Mouse (Mus musculus) MEL (cell line): ENCODE results near the gene Scn1b. TPM values are rescaled to one million over a fixed set of nuclear protein-coding genes. Genes with fewer than 3 reads are reported as not detected.
A peak's percentile ranks its signal among the peaks of the same experiment; 100 is the strongest.

Experiments used
- DNase-seq: peaks from one replicate; pipeline ENCODE4 v3.0.0; 2011; ENCODE audit warnings: low read depth, low spot score
- H3K27ac ChIP-seq: 2 replicates; pipeline ENCODE4 v1.5.1; 2012; ENCODE audit warnings: low read depth, mild to moderate bottlenecking, control low read depth, low read length, moderate library complexity; ENCODE audit not compliant: control insufficient read depth
- H3K27me3 ChIP-seq, 2 experiments: fragments of 150-350 bp in 1 of 2; sonication (generic) in 1 of 2; 2 replicates each; pipeline ENCODE4 v1.6.1; 2012; ENCODE audit warnings: low read length in 2 of 2, mild to moderate bottlenecking in 2 of 2, improper control_type of control experiment in 1 of 2, moderate library complexity in 1 of 2; ENCODE audit not compliant: insufficient read depth in 2 of 2, control insufficient read depth in 1 of 2
- H3K36me3 ChIP-seq, 2 experiments: 2 replicates each; pipeline ENCODE4 v1.6.1; 2012 to 2014; ENCODE audit warnings: low read length in 2 of 2, improper control_type of control experiment in 1 of 2, inconsistent platforms in 1 of 2, mild to moderate bottlenecking in 1 of 2; ENCODE audit not compliant: insufficient read depth in 2 of 2, control insufficient read depth in 1 of 2
- H3K4me1 ChIP-seq, 2 experiments: fragments of 150-350 bp in 1 of 2; sonication (generic) in 1 of 2; 2 replicates each; pipeline ENCODE4 v1.6.1; 2012; ENCODE audit warnings: low read length in 2 of 2, improper control_type of control experiment in 1 of 2, mild to moderate bottlenecking in 1 of 2; ENCODE audit not compliant: insufficient read depth in 2 of 2, control insufficient read depth in 1 of 2
- H3K4me3 ChIP-seq, 2 experiments: fragments of 150-350 bp in 1 of 2; sonication (generic) in 1 of 2; 2 replicates each; pipeline ENCODE4 v1.5.1; 2012; ENCODE audit warnings: low read depth in 2 of 2, low read length in 2 of 2, mild to moderate bottlenecking in 2 of 2, moderate library complexity in 2 of 2, control low read depth in 1 of 2, improper control_type of control experiment in 1 of 2; ENCODE audit not compliant: control insufficient read depth in 1 of 2, insufficient read depth in 1 of 2
- H3K79me2 ChIP-seq: 2 replicates; pipeline ENCODE4 v1.6.1; 2012; ENCODE audit warnings: mild to moderate bottlenecking, low read length, moderate library complexity; ENCODE audit not compliant: control insufficient read depth, poor library complexity, insufficient read depth
- H3K9ac ChIP-seq: 2 replicates; pipeline ENCODE4 v1.6.1; 2012; ENCODE audit warnings: low read depth, mild to moderate bottlenecking, control low read depth, low read length, moderate library complexity; ENCODE audit not compliant: control insufficient read depth, poor library complexity, severe bottlenecking
- H3K9me3 ChIP-seq: fragments of 150-350 bp; sonication (generic); replicated peaks from 2 replicates; pipeline ENCODE4 v1.6.1; 2012; ENCODE audit warnings: mild to moderate bottlenecking, low read length, improper control_type of control experiment, moderate library complexity; ENCODE audit not compliant: insufficient read depth
- CTCF ChIP-seq, 3 experiments: IDR thresholded peaks in 2 of 3; conservative IDR thresholded peaks in 1 of 3; 2 replicates each; pipeline ENCODE4 v1.5.1; 2011 to 2012; ENCODE audit warnings: low read length in 3 of 3, low read depth in 2 of 3, mild to moderate bottlenecking in 2 of 3, improper control_type of control experiment in 1 of 3, inconsistent platforms in 1 of 3, mixed read lengths in 1 of 3, moderate library complexity in 1 of 3; ENCODE audit not compliant: control insufficient read depth in 1 of 3, insufficient read depth in 1 of 3, poor library complexity in 1 of 3, severe bottlenecking in 1 of 3
- E2F4 ChIP-seq: IDR thresholded peaks from 2 replicates; pipeline ENCODE4 v1.6.1; 2011; ENCODE audit warnings: low read depth, low read length, improper control_type of control experiment, borderline replicate concordance
- HCFC1 ChIP-seq: IDR thresholded peaks from 2 replicates; pipeline ENCODE4 v1.6.1; 2012; ENCODE audit warnings: low read depth, mild to moderate bottlenecking, inconsistent platforms, low read length, improper control_type of control experiment, moderate library complexity
- JUND ChIP-seq: IDR thresholded peaks from 2 replicates; pipeline ENCODE4 v1.6.1; 2011; ENCODE audit warnings: low read depth, mild to moderate bottlenecking, improper control_type of control experiment, low read length
- MAFK ChIP-seq: IDR thresholded peaks from 2 replicates; pipeline ENCODE4 v1.6.1; 2011; ENCODE audit warnings: low read depth, mild to moderate bottlenecking, low read length, improper control_type of control experiment, borderline replicate concordance
- RAD21 ChIP-seq: IDR thresholded peaks from 2 replicates; pipeline ENCODE4 v1.6.1; 2011; ENCODE audit warnings: mild to moderate bottlenecking, low read depth, low read length, improper control_type of control experiment
- SMC3 ChIP-seq: IDR thresholded peaks from 2 replicates; pipeline ENCODE4 v1.6.1; 2011; ENCODE audit warnings: low read depth, low read length, improper control_type of control experiment
- polyA plus RNA-seq, 2 experiments: library from polyadenylated mRNA; stranded (reverse) in 1 of 2; unstranded in 1 of 2; fragments of >175 nt in 1 of 2; fragments of >200 nt in 1 of 2; gene quantifications; 2 replicates each; pipeline versions ENCODE4 v1.2.1 to v1.2.4; 2012; ENCODE audit warnings: low replicate concordance in 2 of 2, low read depth in 1 of 2; ENCODE audit not compliant: insufficient read length in 2 of 2, insufficient read depth in 1 of 2, missing spikeins in 1 of 2
- total RNA-seq: library from RNA; depleted of rRNA; stranded (reverse); fragments of 300-350 nt; gene quantifications from 2 replicates; pipeline ENCODE4 v1.2.3, GENCODE M21; 2012

Scn1b gene
- total and polyA plus RNA-seq, 3 experiments: not detected

DNA sequence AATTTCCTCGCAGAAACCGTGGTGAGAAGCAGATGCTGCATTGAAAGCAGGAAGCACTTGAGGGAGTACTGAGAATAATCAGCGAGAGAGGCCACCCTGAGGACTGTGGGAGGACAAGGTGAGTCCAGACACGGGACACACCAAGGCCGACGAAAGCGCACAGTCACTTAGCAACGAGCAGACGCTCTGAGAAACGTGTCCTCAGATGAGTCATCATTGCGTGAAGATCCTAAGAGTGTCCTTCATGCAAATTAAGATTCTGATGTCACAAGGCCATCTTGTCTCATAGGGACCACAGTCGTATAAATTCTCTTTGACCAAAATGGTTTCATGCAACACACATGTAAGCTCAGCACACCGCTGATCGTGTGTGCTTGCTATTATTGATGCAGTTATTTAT is 26.0 kb downstream of the Scn1b start:
- H3K9me3 ChIP-seq: no peaks in the 10 kb centered on the region
- no peaks in the 10 kb centered on the region for H3K27me3 ChIP-seq
- no peak overlapping the region for H3K27ac ChIP-seq
- DNase-seq: peak; percentile 38
- no peaks in the 10 kb centered on the region for H3K36me3 ChIP-seq
- no peak overlapping the region for H3K4me3 ChIP-seq
- no peaks in the 10 kb centered on the region for H3K79me2 ChIP-seq
- TF ChIP-seq MAFK (no peak), JUND (no peak), HCFC1 (no peak), CTCF (IDR thresholded peaks at IDR 0.05 in 2 of 3, conservative IDR thresholded peaks at IDR 0.05 in 1 of 3; ENCODE audit: control insufficient read depth in 1 of 3, insufficient read depth in 1 of 3, low read depth in 2 of 3, low read length in 3 of 3, poor library complexity in 1 of 3, severe bottlenecking in 1 of 3) (no peak), RAD21 (no peak)
- TF ChIP-seq, all 39 proteins: peak for 0
- Histone ChIP-seq H3K9ac (no peak overlapping the region), H3K4me1 (0 out of 4 replicates have a peak, but pooled peaks cover 0 to 2% of the 10 kb centered on the region in 2 experiments)

DNA sequence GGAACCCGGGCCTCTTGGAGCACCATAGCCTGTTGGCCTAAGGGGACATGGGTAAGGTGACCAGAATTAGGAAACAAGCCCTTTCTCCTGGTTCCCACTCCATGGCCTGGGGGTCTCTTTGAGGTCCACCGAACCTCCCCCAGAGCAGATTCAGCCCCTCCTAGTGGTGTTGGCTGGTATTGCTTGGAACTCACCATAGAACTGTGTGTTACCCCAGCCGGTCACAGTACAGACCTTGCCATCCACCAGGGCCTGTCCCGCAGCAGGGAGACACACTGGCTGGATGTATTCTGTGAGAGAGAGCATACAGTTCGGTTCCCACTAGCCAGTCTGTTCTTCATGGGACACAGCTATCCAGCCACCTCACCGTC is 27.2 kb downstream of the Scn1b start:
- Histone ChIP-seq H3K27ac (no peak overlapping the region), H3K9ac (no peak overlapping the region), H3K79me2 (no peaks in the 10 kb centered on the region), H3K36me3 (no peaks in the 10 kb centered on the region), H3K27me3 (no peaks in the 10 kb centered on the region), H3K9me3 (no peaks in the 10 kb centered on the region), H3K4me3 (no peak overlapping the region), H3K4me1 (0 out of 4 replicates have a peak, but pooled peaks cover 0 to 2% of the 10 kb centered on the region in 2 experiments)
- no peak for DNase-seq
- peak; percentile 16 to 33 (median 27); a peak in 5 of 6 replicates for TF ChIP-seq CTCF (IDR thresholded peaks at IDR 0.05 in 2 of 3, conservative IDR thresholded peaks at IDR 0.05 in 1 of 3; ENCODE audit: control insufficient read depth in 1 of 3, insufficient read depth in 1 of 3, low read depth in 2 of 3, low read length in 3 of 3, poor library complexity in 1 of 3, severe bottlenecking in 1 of 3)
- TF ChIP-seq SMC3: no peak

DNA sequence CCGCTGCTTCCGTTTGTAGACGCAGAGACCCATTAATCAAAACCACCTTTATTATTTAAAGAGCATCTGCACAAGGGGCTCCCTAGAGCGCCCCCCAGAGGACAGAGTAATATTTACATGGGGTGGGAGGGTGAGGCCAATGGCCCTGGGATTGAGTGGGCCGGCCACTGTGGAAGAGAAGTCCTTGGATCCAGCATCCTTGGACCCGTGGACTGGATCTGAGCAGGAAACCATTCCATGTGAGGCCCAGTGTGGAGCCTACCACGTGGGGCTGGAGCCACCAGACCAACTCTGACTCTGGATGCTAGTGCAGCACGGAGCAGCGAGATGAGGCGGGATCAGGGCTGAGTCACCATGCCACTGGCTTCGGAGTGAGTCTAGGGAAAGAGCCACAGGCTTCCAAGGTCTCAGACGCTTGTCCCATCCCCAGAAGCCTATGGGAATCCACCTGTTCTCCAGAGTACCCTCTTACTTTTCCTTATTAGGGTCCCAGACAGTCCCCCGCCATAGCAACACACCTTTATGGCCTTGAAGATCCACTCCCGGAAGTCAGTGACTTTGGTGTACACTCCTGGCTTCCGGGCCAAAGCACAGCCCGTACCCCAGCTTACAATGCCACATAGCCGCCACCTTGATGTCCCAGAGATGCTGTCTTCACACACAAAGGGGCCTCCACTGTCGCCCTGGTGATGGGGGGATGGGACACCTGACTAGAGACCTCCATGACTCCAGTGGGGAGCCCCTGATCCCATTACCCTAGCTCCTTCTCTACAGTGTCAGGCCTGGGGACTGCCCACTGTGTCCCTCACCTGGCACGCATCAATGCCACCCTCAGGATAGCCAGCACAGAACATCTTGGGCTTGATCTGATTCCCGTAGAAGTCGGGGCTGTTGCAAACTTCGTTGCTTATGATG is 27.8 kb downstream of the Scn1b start:
- Histone ChIP-seq H3K4me3 (no peak overlapping the region), H3K27ac (no peak overlapping the region), H3K9me3 (no peaks in the 10 kb centered on the region), H3K27me3 (no peaks in the 10 kb centered on the region), H3K4me1 (0 out of 4 replicates have a peak, but pooled peaks cover 0 to 2% of the 10 kb centered on the region in 2 experiments), H3K9ac (no peak overlapping the region), H3K36me3 (no peaks in the 10 kb centered on the region), H3K79me2 (no peaks in the 10 kb centered on the region)
- no peak for DNase-seq
- TF ChIP-seq E2F4 (no peak), CTCF (IDR thresholded peaks at IDR 0.05 in 2 of 3, conservative IDR thresholded peaks at IDR 0.05 in 1 of 3; ENCODE audit: control insufficient read depth in 1 of 3, insufficient read depth in 1 of 3, low read depth in 2 of 3, low read length in 3 of 3, poor library complexity in 1 of 3, severe bottlenecking in 1 of 3) (peak; percentile 12 to 36 (median 30); a peak in 5 of 6 replicates), RAD21 (no peak)
